Mouse (Mus musculus) adrenal gland, postnatal 36 days (tissue): Measurements from ENCODE around the gene Ambp. TPM values are rescaled to one million over a fixed set of nuclear protein-coding genes. Genes with fewer than 3 reads are reported as not detected.
A peak's percentile ranks its signal among the peaks of the same experiment; 100 is the strongest.

ENCODE experiments used
- DNase-seq, 2 experiments: peaks; one replicate each; pipeline ENCODE4 v3.0.0; 2021; ENCODE audit warnings: mixed read lengths in 1 of 2
- long read RNA-seq, 2 experiments: library from polyadenylated mRNA; stranded (forward); transcript quantifications; one replicate each; pipeline ENCODE4 v2.0.0; 2021; ENCODE audit warnings: borderline sequencing depth in 2 of 2
- total RNA-seq, 2 experiments: library from RNA; stranded (reverse); gene quantifications; 2 replicates each; pipeline ENCODE4 v1.2.3; 2021

Ambp gene
- total RNA-seq, result 1 to 10 TPM in 1 of 2 experiments, not detected in 1; 1.2 TPM
- long read RNA-seq, experiment 1, partial matches to known transcripts, result 0 of 1 reads
- long read RNA-seq, experiment 1, other reads (novel, unspliced or antisense), result 0 of 1 reads
- long read RNA-seq, experiment 2, transcript Ambp-201 (10 exons, 1,268 nt), result major isoform, 8 of 8 reads
- long read RNA-seq, experiment 2, partial matches to known transcripts, result 0 of 8 reads
- long read RNA-seq, experiment 2, other reads (novel, unspliced or antisense), result 0 of 8 reads

- no peak for DNase-seq
Measured at GRCm38 (mm10) chr4:63154699-63155098, at the start of gene Ambp. TSS of gene Ambp (minus strand) at chr4:63154799.

DNA sequence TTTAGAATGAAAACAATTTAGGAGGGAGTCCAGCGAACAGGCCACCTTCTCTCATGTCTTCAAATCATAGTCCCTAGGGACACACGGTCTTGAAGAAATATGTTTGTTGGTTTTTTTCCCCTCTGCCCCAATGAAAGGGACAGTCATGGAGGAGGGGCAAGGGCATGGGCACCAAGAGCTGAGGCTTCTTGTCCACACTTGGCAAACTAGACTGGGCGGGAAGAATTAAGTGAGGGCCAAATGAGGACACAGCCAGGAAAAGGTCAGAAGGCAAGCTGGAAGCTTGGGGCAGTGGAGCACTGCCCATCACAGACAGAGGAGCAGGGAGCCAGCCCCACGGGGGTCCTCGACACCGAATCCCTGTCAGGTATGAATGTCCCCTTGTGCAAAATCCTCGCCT, 49.3 kb upstream of the Ambp start:
- no peak for DNase-seq

- DNase-seq, result peak; percentile 24 to 52
Measured at GRCm38 (mm10) chr4:63199366-63199765, 44.8 kb upstream of the Ambp start.

DNA sequence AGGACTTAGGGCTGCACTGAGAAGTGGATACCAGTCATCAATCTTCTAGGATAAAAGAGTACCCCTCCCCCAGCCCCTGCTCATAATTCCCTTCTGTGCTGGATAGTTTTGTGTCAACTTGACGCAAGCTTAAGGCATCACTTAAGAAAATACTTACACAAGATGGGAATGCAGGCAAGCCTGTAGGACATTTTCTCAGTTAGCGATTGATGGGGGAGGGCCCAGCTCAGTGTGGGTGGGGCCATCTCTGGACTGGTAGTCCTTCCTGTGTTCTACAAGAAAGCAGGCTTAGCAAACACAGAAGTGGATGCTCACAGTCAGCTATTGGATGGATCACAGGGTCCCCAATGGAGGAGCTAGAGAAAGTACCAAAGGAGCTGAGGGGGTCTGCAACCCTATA, 39.8 kb upstream of the Ambp start:
- no peak for DNase-seq

DNA sequence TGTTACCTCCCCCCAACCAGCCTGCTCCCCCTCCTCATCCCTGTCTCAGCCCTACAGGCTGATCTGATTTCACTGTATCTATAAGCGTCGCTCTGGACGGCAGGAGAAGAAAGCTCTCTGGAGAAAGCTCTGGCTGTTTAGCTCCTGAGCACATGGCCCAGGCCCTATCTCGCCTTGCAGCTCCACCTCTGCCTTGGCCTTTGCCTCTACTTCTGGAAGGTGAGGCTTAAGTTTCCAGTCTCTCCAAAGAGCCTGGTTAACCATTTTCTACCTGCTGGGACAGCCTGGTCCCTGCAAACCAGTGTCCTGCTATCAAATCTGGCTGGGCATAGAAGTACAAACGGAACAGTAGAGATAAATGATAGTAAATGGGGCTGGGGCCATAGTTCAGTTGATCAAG, 37.0 kb upstream of the Ambp start:
- no peak for DNase-seq

GRCm38 (mm10) chr4:63186281-63186870, 31.8 kb upstream of the Ambp start:
- no peak for DNase-seq

GRCm38 (mm10) chr4:63181556-63181955, 27.0 kb upstream of the Ambp start:
- peak; percentile 66 to 75 for DNase-seq

DNA sequence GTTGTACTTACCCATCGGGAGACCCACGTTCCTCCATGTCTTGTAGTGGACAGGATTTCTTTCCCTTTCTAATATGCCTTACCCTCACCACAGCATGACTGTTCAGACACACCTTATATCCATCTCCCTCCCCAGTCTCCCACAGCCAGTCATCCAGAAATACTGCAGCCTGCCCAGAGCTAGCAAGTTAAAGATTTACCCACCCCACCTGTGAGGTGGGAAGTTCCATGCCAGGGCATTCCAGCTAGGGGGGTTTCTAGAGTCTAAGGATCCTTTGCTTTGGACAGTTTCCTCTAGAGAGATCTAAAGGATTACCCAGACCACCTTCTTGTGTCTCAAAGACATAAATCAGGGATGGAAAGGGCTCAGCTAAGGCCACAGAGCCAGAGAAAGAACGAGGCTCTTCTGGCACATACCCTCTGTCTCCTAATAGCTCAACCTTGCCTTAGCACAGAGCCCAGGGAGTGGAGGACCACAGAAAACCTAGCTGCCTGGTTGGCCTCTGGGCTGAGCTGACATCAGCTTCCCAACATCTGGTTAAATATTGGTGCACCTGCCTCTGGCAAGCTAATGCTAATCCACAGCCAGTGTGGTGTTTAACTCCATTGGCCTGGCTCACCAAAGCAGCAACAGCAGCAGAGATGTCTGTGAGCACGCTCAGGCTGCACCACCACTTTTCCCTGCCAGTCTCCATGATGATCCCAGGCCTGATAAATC, 17.5 kb upstream of the Ambp start, which contains the start of gene Kif12:
Kif12 (minus strand) TSS at position 163 of the 717 bp plus-strand sequence.
- DNase-seq, result no peak

DNA sequence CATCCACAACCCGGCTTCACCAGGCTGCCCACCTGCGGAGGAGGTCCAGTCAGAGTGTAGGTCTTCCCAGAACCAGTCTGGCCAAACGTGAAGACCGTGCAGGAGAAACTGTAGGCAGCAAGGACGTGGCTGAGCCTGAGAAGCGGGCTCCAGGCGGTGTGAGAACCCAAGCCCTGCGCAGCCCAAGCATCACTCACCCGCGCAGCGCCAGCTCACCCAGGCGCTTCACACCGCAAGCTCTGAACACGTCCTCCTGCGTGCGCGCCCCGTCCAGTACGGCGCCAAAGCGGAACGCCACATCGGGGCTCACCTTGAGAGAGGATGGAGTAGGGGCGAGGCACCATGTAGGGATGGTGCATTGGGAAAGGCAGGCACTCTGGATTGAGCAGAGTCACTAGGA, 16.5 kb upstream of the Ambp start:
- no peak for DNase-seq

- DNase-seq, result no peak
Measured at GRCm38 (mm10) chr4:63170061-63170460, 15.5 kb upstream of the Ambp start.

DNA sequence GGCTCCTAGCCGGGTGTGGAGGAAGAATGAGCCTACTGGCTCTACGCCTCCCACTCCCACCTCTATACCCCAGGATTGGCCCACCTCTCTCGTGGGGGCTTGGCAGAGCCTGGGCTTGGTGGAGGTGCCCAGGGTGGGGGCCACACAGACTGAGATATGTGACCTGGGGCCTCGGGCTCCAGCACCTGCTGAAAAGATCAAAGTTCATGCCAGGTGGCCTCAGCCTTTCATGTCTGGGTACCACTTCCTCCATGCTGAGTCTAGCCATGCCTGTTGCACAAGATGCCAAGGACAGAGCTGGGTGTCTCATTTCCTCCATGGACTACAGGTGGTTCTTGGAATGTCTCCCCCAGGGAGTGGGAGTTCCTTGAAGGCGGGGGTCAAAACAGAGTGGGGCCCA, 11.7 kb upstream of the Ambp start:
- no peak for DNase-seq

- DNase-seq, result no peak
Measured at GRCm38 (mm10) chr4:63165636-63166035, 11.0 kb upstream of the Ambp start.

DNA sequence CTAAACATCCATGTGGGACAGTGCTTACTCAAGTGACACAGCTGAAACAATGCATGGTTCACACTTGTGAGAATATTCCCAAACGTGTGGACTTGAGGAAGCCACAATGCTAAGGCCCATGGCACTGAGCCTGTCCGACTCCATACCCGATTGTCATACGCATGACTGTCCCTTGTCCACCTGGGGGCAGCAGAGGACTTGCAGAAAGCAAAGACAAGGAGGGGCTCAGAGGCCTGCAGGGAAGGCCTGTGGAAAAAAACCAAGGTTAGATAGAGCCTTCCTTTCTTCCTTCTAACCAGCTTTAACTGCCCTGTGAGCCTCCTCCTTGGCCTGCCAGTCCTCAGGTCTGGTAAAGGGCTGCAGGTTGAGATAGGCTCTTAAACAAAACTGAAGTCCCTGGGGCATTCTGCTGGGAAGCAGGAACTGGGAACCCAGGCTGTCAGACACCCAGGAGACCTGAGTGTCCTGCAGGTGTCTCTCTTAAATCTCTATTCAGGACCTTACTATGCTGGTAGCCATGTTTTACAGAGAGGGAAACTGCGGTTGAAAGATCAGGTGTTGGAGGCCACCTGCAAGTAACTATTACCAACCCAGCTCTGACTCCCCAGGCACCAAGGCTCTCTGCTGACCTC, 4.5 kb upstream of the Ambp start:
- DNase-seq, result peak; percentile 90 to 94

DNA sequence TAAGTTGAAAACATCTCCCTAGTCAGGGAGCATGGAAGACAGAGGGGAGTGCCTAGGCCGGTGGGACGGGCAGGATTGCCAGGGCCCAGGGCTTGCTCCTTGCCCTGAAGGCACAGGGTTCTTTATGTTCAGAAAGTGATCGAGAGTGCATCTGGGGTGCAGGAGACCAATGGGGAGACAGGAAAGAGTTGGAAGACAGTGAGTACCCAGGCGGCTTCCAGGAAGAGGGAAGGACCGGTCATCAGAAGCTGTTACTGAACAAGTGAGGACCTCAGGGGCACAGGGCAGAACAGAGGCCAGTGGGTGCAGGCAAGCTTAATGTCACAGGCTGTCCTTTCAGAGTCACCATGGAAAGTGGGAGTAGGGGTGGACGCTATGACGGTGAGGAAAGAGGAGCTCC, 3.6 kb upstream of the Ambp start:
- no peak for DNase-seq

DNA sequence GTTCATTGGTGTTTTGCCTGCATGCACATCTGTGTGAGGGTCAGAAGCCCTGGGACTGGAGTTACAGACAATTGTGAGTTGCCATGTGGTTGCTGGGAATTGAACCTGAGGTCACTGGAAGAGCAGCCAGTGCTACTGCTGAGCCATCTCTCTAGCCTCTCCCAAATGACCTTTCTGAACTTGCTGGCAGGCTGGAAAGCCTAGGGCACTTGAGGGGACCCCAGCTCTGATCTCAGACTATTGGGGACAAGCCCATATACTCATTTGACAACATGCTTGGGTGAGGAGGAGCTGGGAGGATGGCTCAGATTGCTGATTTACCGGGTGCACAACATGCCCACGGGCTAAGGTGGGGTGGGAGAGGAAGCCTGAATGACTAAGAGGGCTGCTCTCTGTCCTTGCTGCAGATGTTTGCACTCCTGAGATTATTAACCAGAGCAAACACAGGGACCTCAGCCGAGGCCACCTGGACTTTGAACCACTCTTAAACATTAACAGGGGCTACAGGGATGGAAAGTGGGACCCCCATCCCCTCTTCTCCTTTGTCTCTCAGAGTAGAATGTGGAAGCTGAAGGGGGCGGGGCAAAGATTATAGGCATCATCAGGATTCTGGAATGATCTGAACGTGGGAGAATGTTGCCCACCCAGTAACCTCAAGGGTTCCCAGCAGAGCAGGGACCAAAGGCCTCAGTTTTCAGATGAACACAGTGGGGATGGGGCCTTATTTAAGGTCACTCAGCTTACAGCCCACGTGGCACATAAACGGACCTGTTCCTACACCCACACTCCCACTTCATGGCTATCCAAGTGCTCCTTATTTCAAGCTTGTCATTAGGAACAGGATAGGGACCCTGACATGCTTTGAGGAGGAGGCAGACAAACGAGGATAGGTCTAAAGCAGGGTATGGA, 2.4 kb upstream of the Ambp start:
- no peak for DNase-seq

- DNase-seq, result no peak
Measured at GRCm38 (mm10) chr4:63155596-63155995, 997 bp upstream of the Ambp start.

DNA sequence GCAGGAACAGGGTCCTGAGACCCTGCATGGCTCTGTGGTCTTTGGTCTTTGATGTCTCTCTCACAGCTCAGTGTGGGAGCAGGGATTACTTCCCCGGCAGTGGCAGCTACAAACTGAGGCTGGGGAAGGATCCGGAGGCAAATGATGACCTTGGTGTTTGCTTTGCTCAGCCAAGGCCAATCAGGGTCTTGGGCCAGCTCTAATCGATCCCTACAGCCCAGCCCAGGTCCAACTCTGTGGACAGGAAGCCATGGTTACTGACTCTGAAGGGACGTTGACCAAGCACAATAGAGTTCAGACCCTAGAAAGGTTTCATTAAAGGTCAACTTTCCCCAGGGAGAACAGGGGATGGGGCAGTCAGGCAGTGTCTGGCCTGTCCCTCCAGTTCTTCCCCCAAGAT, 571 bp downstream of the Ambp start:
- DNase-seq, result no peak

- DNase-seq, result no peak
Measured at GRCm38 (mm10) chr4:63151127-63151526, 3.5 kb downstream of the Ambp start.

DNA sequence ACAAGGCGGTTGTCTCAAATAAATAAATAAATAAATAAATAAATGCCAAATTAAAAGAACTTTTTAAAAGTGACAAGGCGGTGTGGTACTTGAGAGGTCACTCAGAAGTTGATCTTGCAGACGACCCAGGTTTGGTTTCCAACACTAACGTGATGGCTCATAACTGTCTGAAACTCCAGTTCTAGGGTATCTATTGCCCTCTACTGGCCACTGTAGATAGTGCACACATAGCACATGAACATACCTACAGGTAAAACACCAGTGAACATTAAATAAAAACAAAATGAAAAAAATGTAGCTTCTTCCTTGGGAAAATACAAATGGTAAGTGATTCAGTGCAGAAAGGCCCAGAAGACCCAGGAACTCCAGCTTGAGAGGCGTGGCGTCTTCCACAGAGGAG, 7.3 kb downstream of the Ambp start:
- no peak for DNase-seq

- DNase-seq, result peak in 1 of 2 experiments; percentile 19
Measured at GRCm38 (mm10) chr4:63129891-63130624, 24.5 kb downstream of the Ambp start.

GRCm38 (mm10) chr4:63124861-63125466, 29.6 kb downstream of the Ambp start:
- no peak for DNase-seq
